Mouse (Mus musculus) v-Abl transformed pro-B cells (cell line): Measurements from ENCODE around the gene Dnajc5.

ENCODE experiments used
- in situ Hi-C, 2 experiments: fragments of 400-800 bp; cut with MboI; formaldehyde crosslinking; loops; one replicate each; pipeline ENCODE4 v1.15.1; 2025; ENCODE audit not compliant: unreplicated experiment in 2 of 2

The Dnajc5 gene

DNA sequence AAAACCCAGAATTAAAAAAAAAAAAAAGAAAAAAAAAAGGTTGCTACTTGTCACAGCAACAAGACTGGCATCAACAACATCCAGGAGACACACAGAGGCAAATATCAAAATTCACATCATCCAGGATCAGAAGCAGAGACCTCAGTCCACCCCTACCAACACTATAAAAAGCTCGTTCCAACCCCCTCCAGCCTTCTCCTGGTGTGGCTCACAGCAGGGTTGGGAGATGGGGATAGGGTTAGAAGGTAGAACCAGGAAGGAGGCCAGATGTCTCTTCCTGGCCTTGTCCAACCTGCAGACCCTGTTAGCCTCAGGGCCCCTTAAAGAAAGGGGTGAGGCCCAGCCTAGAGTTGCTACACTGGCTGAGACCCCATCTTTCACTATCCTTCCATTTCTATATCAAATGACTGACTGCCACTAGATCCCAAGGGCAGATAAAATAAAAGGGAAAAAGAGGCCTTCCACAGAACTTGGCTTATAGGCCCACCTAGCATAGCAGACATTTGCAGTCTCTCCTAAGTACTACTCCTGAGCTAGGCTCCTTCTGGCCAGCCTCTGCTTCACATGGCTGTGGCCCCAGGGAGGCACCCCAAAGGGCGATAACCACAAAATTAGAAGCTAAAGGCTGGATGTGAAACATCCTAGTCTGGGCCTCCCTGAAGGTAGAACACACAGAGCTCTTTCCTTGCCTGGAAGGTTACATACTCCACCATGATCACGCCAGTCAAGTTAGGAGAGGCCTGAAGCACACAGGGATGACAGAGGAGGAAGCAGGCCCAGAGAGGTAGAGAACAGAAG is 63.4 kb downstream of the Dnajc5 start:
- in situ Hi-C loops, result loop anchor here (5.0 to 25.0 kb wide), 4 partner anchors 61 to 596 kb away; partner anchors contain the start of genes Col20a1 (in 2 of the 2), Ppdpf (in 2 of the 2) and Dnajc5 (in 1 of the 2)

- in situ Hi-C loops, result loop anchor here (5.0 to 25.0 kb wide), 4 partner anchors 62 to 597 kb away; partner anchors contain the start of genes Col20a1 (in 2 of the 2), Ppdpf (in 2 of the 2) and Dnajc5 (in 1 of the 2)
Measured at GRCm38 (mm10) chr2:181584411-181584942, 64.2 kb downstream of the Dnajc5 start, which contains the start of gene Uckl1. Uckl1 (minus strand) TSS chr2:181584892.

DNA sequence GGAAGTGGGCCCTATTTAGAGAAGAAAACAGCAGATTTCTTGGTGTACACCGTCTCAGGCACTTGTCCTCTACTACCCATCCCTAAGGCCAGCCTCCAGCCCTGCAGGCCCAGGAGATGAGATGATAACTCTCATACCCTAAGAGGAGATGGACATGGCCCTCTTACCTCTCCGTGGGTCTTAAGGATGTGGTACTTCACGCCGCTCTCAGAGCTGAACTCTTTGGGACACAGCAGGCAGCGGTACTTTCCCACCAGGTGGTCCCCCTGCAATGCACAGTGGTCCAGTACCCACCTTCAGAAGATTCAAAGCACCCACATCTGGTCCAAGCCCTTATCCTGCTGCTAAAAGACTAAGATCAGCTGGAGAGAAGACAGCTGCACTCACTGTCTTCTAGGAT is 65.2 kb downstream of the Dnajc5 start:
- in situ Hi-C loops, result loop anchor here (10.0 to 25.0 kb wide), 2 partner anchors 401 to 598 kb away; partner anchors contain the start of genes Col20a1 (in 2 of the 2) and Ppdpf (in 2 of the 2)

DNA sequence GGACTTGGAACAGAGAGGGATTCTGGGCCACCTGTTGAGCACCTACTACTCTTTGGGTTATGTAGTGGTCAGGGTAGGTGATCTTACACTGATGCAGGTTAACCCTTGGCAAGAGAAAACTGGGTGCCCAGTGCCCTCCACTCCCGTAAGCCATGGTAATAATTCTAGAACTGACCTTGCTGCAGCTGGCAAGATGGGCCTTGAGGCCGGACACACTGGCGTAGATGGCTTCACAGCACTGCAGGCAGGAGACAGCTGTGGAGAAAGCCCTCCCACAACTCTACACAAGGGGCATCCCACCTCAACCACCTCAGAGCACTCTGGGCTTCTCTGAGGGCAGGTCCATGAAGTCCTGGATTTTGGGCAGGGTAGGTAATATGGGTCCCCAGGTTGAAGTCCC is 65.8 kb downstream of the Dnajc5 start:
- in situ Hi-C loops, result loop anchor here (10.0 to 25.0 kb wide), 2 partner anchors 401 to 599 kb away; partner anchors contain the start of genes Col20a1 (in 2 of the 2) and Ppdpf (in 2 of the 2)

DNA sequence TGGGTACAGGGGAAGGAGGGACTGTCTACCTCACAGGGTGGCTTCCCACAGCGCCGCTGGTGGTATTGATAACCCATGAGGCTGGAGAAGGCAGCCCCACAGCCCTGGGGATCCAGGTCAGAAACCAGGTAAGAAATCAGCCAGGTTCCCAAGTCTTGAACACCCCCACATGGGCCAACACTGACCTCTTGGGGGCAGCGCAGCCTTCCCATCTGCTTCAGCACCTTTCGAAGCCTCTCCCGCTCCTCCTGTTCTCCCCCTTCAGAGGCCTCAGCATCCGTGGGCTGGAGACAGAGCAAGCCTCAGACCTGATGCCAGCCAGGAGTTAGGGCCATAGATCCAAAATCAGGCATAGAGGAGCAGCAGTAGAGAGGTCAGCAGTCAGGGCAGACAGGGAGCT is 67.5 kb downstream of the Dnajc5 start:
- in situ Hi-C loops, result loop anchor here (10.0 to 25.0 kb wide), 2 partner anchors 403 to 600 kb away; partner anchors contain the start of genes Col20a1 (in 2 of the 2) and Ppdpf (in 2 of the 2)

DNA sequence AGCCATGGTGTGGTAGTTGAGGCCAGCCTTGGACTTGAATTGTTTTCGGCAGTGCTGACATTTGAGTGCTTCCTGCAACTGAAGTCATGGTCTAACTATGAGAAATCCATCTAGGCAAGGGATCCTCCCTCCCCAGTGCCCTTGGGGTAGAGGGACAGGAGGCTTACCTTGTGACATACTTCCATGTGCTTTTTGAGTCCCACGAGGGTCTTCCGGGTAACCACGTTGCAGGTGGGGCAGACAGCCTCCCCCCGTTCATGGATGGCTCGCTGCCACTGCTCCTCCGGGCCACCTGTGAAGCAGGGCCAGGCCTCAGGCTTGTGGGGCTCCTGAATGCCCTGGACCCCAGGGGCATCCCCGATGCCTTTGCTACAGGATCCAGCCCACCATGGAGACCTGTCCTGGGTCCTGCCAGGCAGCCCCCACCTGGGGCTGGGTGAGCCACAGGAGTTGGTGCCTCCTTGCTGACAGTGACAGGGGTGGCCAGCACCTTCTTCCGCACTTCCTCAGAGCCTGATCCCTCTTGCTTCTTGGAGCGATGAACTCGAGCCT is 68.0 kb downstream of the Dnajc5 start:
- in situ Hi-C loops, result loop anchor here (10.0 to 25.0 kb wide), 2 partner anchors 404 to 601 kb away; partner anchors contain the start of genes Col20a1 (in 2 of the 2) and Ppdpf (in 2 of the 2)

- in situ Hi-C loops, result loop anchor here (10.0 to 25.0 kb wide), 2 partner anchors 404 to 602 kb away; partner anchors contain the start of genes Col20a1 (in 2 of the 2) and Ppdpf (in 2 of the 2)
Measured at GRCm38 (mm10) chr2:181589011-181589731, 68.9 kb downstream of the Dnajc5 start.

- in situ Hi-C loops, result loop anchor here (5.0 to 25.0 kb wide), 3 partner anchors 197 to 602 kb away; partner anchors contain the start of genes Col20a1 (in 2 of the 2) and Ppdpf (in 2 of the 2)
Measured at GRCm38 (mm10) chr2:181589732-181590105, 69.4 kb downstream of the Dnajc5 start.

- in situ Hi-C loops, result loop anchor here (5.0 to 25.0 kb wide), 2 partner anchors 198 to 603 kb away; partner anchors contain the start of gene Col20a1 (in 2 of the 2)
Measured at GRCm38 (mm10) chr2:181590471-181590870, 70.2 kb downstream of the Dnajc5 start.

- in situ Hi-C loops, result loop anchor here (5.0 to 25.0 kb wide), 2 partner anchors 199 to 604 kb away; partner anchors contain the start of gene Col20a1 (in 2 of the 2)
Measured at GRCm38 (mm10) chr2:181591528-181592085, 71.3 kb downstream of the Dnajc5 start, which contains the start of gene Prpf6. Prpf6 (plus strand) TSS chr2:181591868.

- in situ Hi-C loops, result loop anchor here (5.0 to 25.0 kb wide), 2 partner anchors 200 to 605 kb away; partner anchors contain the start of gene Col20a1 (in 2 of the 2)
Measured at GRCm38 (mm10) chr2:181592231-181593041, 72.2 kb downstream of the Dnajc5 start, which contains the start of gene Zfp512b. Zfp512b (minus strand) TSS chr2:181592803.

GRCm38 (mm10) chr2:181593042-181593421 is 72.7 kb downstream of the Dnajc5 start:
- in situ Hi-C loops, result loop anchor here (5.0 to 25.0 kb wide), 2 partner anchors 201 to 606 kb away; partner anchors contain the start of gene Col20a1 (in 2 of the 2)

DNA sequence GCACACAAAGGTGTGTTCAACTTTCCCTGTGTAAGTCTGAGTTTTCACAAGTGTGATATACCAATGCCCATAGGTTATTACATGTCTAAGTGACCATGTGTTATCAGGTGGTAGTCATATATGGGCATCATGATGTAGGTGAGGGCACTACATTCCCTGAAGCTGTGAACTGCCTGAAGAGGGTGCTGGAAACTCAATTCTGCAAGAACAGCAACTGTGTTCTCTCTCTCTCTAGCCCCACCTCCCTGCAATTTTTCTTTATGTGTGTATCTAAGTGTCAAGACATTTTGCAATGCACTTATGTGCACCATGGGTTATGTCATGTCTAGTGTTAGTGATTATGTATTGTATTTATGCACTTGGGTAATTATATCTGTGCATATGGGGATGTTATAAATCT is 73.7 kb downstream of the Dnajc5 start:
- in situ Hi-C loops, result loop anchor here (5.0 to 25.0 kb wide), 2 partner anchors 202 to 607 kb away; partner anchors contain the start of gene Col20a1 (in 2 of the 2)

GRCm38 (mm10) chr2:181594946-181595696 is 74.8 kb downstream of the Dnajc5 start:
- in situ Hi-C loops, result loop anchor here (5.0 to 25.0 kb wide), 2 partner anchors 203 to 608 kb away; partner anchors contain the start of gene Col20a1 (in 2 of the 2)

- in situ Hi-C loops, result loop anchor here (25.0 kb wide), 1 partner anchor 609 kb away; the partner anchor contains the start of gene Col20a1 (in 2 of the 2)
Measured at GRCm38 (mm10) chr2:181596221-181596960, 76.1 kb downstream of the Dnajc5 start.

DNA sequence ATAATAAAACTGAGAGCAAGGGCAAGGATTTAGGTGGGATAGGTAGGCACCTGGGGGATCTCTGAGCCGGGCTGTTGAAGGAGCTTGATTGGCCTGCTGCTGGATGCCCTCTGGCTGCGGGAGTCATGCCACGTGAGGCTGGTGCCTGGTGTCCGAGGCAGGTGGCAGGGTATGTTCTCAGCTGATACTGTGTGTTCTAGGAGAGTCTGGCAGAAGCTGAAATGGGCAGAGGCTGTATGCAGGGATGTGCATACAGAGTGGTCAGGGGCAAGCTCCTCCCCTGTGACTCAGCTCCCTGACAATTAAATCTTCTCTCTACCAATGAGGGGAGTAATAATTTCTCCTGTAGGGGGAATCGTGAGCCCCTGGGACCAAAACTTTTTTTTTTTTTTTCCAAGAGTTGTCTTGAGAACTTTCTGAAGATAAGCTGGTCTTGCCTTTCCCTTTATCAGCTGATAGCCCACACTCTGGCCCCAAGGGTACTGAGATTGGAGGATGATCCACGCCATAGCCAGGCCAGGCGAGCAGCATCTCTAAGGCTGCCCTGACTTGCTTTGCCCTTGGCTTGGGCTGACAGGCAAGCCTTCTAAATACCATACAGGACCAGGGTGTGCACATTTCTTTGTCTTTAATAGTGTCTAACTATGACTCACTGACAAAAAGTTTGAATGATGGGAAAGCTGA is 77.2 kb downstream of the Dnajc5 start:
- in situ Hi-C loops, result loop anchor here (25.0 kb wide), 1 partner anchor 610 kb away; the partner anchor contains the start of gene Col20a1 (in 2 of the 2)
